Mouse (Mus musculus) limb, embryonic 12.5 days (tissue): ENCODE measurements around the gene Tfap4. TPM values are rescaled to one million over a fixed set of nuclear protein-coding genes. Genes with fewer than 3 reads are reported as not detected.
A peak's percentile ranks its signal among the peaks of the same experiment; 100 is the strongest.
"Not testable (repeated sequence)": the region's sequence is repeated elsewhere in the genome, so short reads cannot be mapped to it uniquely, and the experiment has no call there.

ENCODE experiments used
- ATAC-seq: fragments of 200-750 bp; cut with Nextera tagmentation; 2 replicates; pipeline ENCODE4 v1.8.0; 2017; ENCODE audit warnings: low read depth, moderate TSS enrichment; ENCODE audit not compliant: insufficient number of reproducible peaks, insufficient read depth, low FRiP score, low TSS enrichment
- H3K27ac ChIP-seq: fragments of 300-500 bp; sonication (generic); 2 replicates; pipeline ENCODE4 v1.5.1; 2016; ENCODE audit warnings: mild to moderate bottlenecking, moderate library complexity
- H3K27me3 ChIP-seq: fragments of 300-500 bp; sonication (generic); 2 replicates; pipeline ENCODE4 v1.6.1; 2016; ENCODE audit warnings: mild to moderate bottlenecking, moderate library complexity
- H3K36me3 ChIP-seq: fragments of 300-500 bp; sonication (generic); 2 replicates; pipeline ENCODE4 v1.6.1; 2016; ENCODE audit warnings: mild to moderate bottlenecking, moderate library complexity
- H3K4me1 ChIP-seq: fragments of 300-500 bp; sonication (generic); replicated peaks from 2 replicates; pipeline ENCODE4 v1.6.1; 2016
- H3K4me2 ChIP-seq: fragments of 300-500 bp; sonication (generic); 2 replicates; pipeline ENCODE4 v1.6.1; 2016; ENCODE audit warnings: mild to moderate bottlenecking, moderate library complexity
- H3K4me3 ChIP-seq: fragments of 300-500 bp; sonication (generic); replicated peaks from 2 replicates; pipeline ENCODE4 v1.5.1; 2016; ENCODE audit warnings: mild to moderate bottlenecking
- H3K9ac ChIP-seq: fragments of 300-500 bp; sonication (generic); replicated peaks from 2 replicates; pipeline ENCODE4 v1.6.1; 2016; ENCODE audit warnings: mild to moderate bottlenecking, moderate library complexity
- H3K9me3 ChIP-seq: fragments of 300-500 bp; sonication (generic); 2 replicates; pipeline ENCODE4 v1.6.1; 2016; ENCODE audit warnings: mild to moderate bottlenecking, moderate library complexity
- WGBS: fragments of 180-500 bp; shearing (Covaris S2); methylation state at CpG from one replicate; pipeline ENCODE4 v1.1.7; 2016; 5-methylcytosine and 5-hydroxymethylcytosine counted together
- polyA plus RNA-seq: library from polyadenylated mRNA; unstranded; fragments of >200 nt; fragmentation: Nextera tagmentation; extraction: Ambion mirVana; gene quantifications from 2 replicates; pipeline ENCODE4 v1.2.1, GENCODE M21; 2016

Tfap4 gene
- polyA plus RNA-seq, 1 experiment from 2014 or later: 29.1 TPM

GRCm38 (mm10) chr16:4592909-4593875, 33.5 kb upstream of the Tfap4 start:
- H3K9ac ChIP-seq: peak overlapping the region; percentile 95; the same call in 1 of the 2 replicates
- 12% methylated on average over 32 of the region's 32 CpGs for WGBS
- H3K4me1 ChIP-seq: peaks cover 54% of the 10 kb centered on the region
- H3K36me3 ChIP-seq: peaks cover 13% of the 10 kb centered on the region
- no peak for ATAC-seq
- H3K27me3 ChIP-seq: no peaks in the 10 kb centered on the region
- no peaks in the 10 kb centered on the region for H3K9me3 ChIP-seq
- H3K4me2 ChIP-seq: peak overlapping the region; percentile 99
- peak overlapping the region; percentile 97 for H3K27ac ChIP-seq
- H3K4me3 ChIP-seq: peak overlapping the region; percentile 89

GRCm38 (mm10) chr16:4590236-4590635, 30.6 kb upstream of the Tfap4 start:
- H3K9me3 ChIP-seq: no peaks in the 10 kb centered on the region
- H3K4me2 ChIP-seq: no peak overlapping the region
- peaks cover 13% of the 10 kb centered on the region for H3K36me3 ChIP-seq
- no peak for ATAC-seq
- H3K4me1 ChIP-seq: peaks cover 44% of the 10 kb centered on the region
- H3K27me3 ChIP-seq: no peaks in the 10 kb centered on the region
- H3K4me3 ChIP-seq: no peak overlapping the region
- no peak overlapping the region for H3K9ac ChIP-seq
- WGBS: 95% methylated on average over 9 of the region's 9 CpGs
- no peak overlapping the region for H3K27ac ChIP-seq

- Histone ChIP-seq H3K27ac (peak overlapping the region; percentile 92), H3K36me3 (peaks cover 13% of the 10 kb centered on the region), H3K4me2 (peak overlapping the region; percentile 62; the same call in 1 of the 2 replicates), H3K9ac (no peak overlapping the region), H3K9me3 (no peaks in the 10 kb centered on the region), H3K4me1 (peaks cover 30% of the 10 kb centered on the region), H3K4me3 (no peak overlapping the region), H3K27me3 (no peaks in the 10 kb centered on the region)
- no peak for ATAC-seq
- WGBS: 62% methylated on average over 5 of the region's 5 CpGs
Measured at GRCm38 (mm10) chr16:4587516-4588210, 28.0 kb upstream of the Tfap4 start.

GRCm38 (mm10) chr16:4586531-4587123, 27.0 kb upstream of the Tfap4 start:
- no peaks in the 10 kb centered on the region for H3K27me3 ChIP-seq
- no peaks in the 10 kb centered on the region for H3K9me3 ChIP-seq
- WGBS: under 1% methylated on average over 43 of the region's 43 CpGs
- H3K36me3 ChIP-seq: peaks cover 13% of the 10 kb centered on the region
- H3K9ac ChIP-seq: peak overlapping the region; percentile 53
- peak overlapping the region; percentile 92 for H3K27ac ChIP-seq
- ATAC-seq: peak; percentile 96
- peak overlapping the region; percentile 44 for H3K4me3 ChIP-seq
- peak overlapping the region; percentile 62 for H3K4me2 ChIP-seq
- H3K4me1 ChIP-seq: peaks cover 20% of the 10 kb centered on the region

GRCm38 (mm10) chr16:4585642-4586530, 26.2 kb upstream of the Tfap4 start:
- WGBS: 10% methylated on average over 14 of the region's 14 CpGs
- H3K9ac ChIP-seq: peak overlapping the region; percentile 53
- H3K4me3 ChIP-seq: peak overlapping the region; percentile 44
- peak overlapping the region; percentile 92 for H3K27ac ChIP-seq
- no peaks in the 10 kb centered on the region for H3K27me3 ChIP-seq
- peak overlapping the region; percentile 62 for H3K4me2 ChIP-seq
- peaks cover 20% of the 10 kb centered on the region for H3K4me1 ChIP-seq
- ATAC-seq: peak; percentile 48; the same call in 1 of the 2 replicates
- no peaks in the 10 kb centered on the region for H3K9me3 ChIP-seq
- H3K36me3 ChIP-seq: peaks cover 9% of the 10 kb centered on the region

GRCm38 (mm10) chr16:4584438-4584837, 24.8 kb upstream of the Tfap4 start:
- no peak overlapping the region for H3K4me2 ChIP-seq
- H3K36me3 ChIP-seq: no peaks in the 10 kb centered on the region
- H3K4me3 ChIP-seq: no peak overlapping the region
- H3K27ac ChIP-seq: no peak overlapping the region
- H3K4me1 ChIP-seq: peaks cover 20% of the 10 kb centered on the region
- ATAC-seq: no peak
- no peaks in the 10 kb centered on the region for H3K27me3 ChIP-seq
- WGBS: 82% methylated on average over 5 of the region's 5 CpGs
- no peaks in the 10 kb centered on the region for H3K9me3 ChIP-seq
- no peak overlapping the region for H3K9ac ChIP-seq

- Histone ChIP-seq H3K9me3 (no peaks in the 10 kb centered on the region), H3K36me3 (no peaks in the 10 kb centered on the region), H3K4me3 (no peak overlapping the region), H3K4me2 (no peak overlapping the region), H3K4me1 (peaks cover 20% of the 10 kb centered on the region), H3K27ac (no peak overlapping the region), H3K27me3 (no peaks in the 10 kb centered on the region), H3K9ac (no peak overlapping the region)
- WGBS: 78% methylated on average over 3 of the region's 3 CpGs
- no peak for ATAC-seq
Measured at GRCm38 (mm10) chr16:4583807-4584206, 24.2 kb upstream of the Tfap4 start.

GRCm38 (mm10) chr16:4581179-4581578, 21.5 kb upstream of the Tfap4 start:
- H3K9me3 ChIP-seq, H3K27ac ChIP-seq, H3K4me3 ChIP-seq, H3K9ac ChIP-seq, H3K4me2 ChIP-seq, ATAC-seq, H3K27me3 ChIP-seq, H3K4me1 ChIP-seq, H3K36me3 ChIP-seq: not testable (repeated sequence)
- 87% methylated on average over 4 of the region's 4 CpGs for WGBS

GRCm38 (mm10) chr16:4578630-4579029, 19.0 kb upstream of the Tfap4 start:
- no peak overlapping the region for H3K4me3 ChIP-seq

GRCm38 (mm10) chr16:4576873-4577272, 17.2 kb upstream of the Tfap4 start:
- Histone ChIP-seq H3K4me3 (no peak overlapping the region), H3K27ac (no peak overlapping the region), H3K9me3 (no peaks in the 10 kb centered on the region), H3K4me2 (no peak overlapping the region), H3K27me3 (no peaks in the 10 kb centered on the region), H3K4me1 (peaks cover 7% of the 10 kb centered on the region), H3K36me3 (no peaks in the 10 kb centered on the region), H3K9ac (no peak overlapping the region)
- ATAC-seq: no peak
- WGBS: 51% methylated on average over 2 of the region's 2 CpGs

More at GRCm38 (mm10) chr16:4578630-4579029, 19.0 kb upstream of the Tfap4 start:
- no peaks in the 10 kb centered on the region for H3K36me3 ChIP-seq
- peaks cover 7% of the 10 kb centered on the region for H3K4me1 ChIP-seq
- WGBS: 54% methylated on average over 7 of the region's 7 CpGs
- no peak overlapping the region for H3K4me2 ChIP-seq
- H3K27me3 ChIP-seq: no peaks in the 10 kb centered on the region
- no peak for ATAC-seq
- no peaks in the 10 kb centered on the region for H3K9me3 ChIP-seq
- no peak overlapping the region for H3K27ac ChIP-seq
- no peak overlapping the region for H3K9ac ChIP-seq
